Mouse (Mus musculus) gastrocnemius, postnatal 14 days (tissue): ENCODE data around the gene 4930523C07Rik. TPM values are rescaled to one million over a fixed set of nuclear protein-coding genes. Genes with fewer than 3 reads are reported as not detected.

Experiments used
- DNase-seq: peaks from one replicate; pipeline ENCODE4 v3.0.0; 2021; ENCODE audit warnings: mixed read lengths
- intact Hi-C: fragments of 180-260 bp; cut with DNase I; formaldehyde crosslinking; loops from one replicate; pipeline ENCODE4 v1.15.1; 2025; ENCODE audit warnings: low total_unique reads
- total RNA-seq, 2 experiments: library from RNA; stranded (reverse); gene quantifications; 2 replicates each; pipeline ENCODE4 v1.2.3; 2021

4930523C07Rik gene
- total RNA-seq, 2 experiments from 2014 or later: 7.6 to 9.9 TPM

DNA sequence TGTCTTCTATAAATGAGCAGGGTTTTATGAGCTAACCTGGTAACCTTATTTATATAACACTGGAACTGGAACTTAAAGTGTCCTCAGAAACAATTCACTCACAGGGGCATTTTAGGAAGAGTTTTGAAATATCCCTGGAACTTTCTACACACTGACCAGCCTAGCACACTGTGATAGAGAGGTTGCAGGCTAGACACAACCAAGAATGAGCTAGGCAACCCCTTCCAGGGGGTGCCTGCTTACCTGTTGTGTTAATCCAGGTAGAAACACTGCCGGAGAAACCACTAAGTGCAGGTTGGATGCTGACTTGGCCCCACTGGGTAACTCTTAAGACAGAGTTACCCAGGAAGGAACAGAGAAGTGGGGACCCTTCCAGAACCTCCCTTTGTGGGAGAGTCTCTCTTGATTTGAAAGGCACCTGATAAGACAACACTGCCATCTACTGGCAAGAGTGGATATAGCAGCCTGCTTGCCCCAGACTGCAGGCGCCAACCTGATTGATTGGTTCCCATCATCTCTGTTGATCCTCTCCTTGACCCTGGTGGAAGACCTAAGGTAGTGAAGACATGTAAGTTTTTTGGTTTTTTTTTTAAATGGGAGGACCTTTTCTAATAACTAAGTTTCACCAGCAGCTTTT, 36.7 kb downstream of the 4930523C07Rik start:
- DNase-seq: peak; percentile 60
- intact Hi-C loops: loop anchor here (10.0 kb wide), 1 partner anchor 686 kb away; no protein-coding TSS in a partner anchor

DNA sequence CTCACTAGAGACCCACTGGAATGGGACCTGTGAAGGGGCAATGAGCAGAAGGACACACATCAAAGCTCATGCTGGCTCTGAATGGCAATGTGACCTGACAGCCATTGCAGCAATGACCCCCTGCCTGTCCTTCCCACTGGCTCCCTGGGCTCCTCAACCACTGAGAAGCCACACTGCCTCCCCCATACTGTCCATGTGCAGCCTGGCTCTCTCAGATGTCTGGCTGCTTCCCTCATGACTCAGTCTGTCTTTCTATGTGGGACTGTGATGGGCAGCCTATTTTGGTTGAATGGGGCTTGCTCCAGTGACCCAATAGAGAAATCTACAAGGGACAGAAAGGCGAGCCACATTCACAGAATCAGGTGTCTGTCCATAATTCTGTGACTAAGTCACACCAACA, 38.5 kb downstream of the 4930523C07Rik start:
- intact Hi-C loops: loop anchor here (10.0 kb wide), 1 partner anchor 688 kb away; no protein-coding TSS in a partner anchor
- no peak for DNase-seq

DNA sequence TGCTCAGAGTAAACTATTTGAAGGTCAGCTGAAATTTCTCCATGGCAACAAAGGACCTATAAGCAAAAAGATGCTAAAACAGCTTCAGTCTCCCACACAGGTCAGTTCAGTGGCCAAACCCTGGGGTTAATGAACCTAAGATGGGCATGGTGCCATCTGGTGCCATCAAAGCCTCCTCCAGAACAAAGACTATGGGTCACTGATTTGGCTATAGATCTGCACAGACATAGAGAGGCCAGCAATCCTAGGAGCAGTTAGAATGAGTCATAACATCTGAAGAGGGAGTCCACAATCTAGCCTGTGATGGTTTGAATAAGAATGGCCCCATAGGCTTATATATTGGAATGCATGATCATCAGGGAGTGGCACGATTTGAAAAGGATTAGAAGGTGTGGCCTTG, 40.1 kb downstream of the 4930523C07Rik start:
- intact Hi-C loops: loop anchor here (10.0 kb wide), 1 partner anchor 689 kb away; no protein-coding TSS in a partner anchor
- DNase-seq: no peak

DNA sequence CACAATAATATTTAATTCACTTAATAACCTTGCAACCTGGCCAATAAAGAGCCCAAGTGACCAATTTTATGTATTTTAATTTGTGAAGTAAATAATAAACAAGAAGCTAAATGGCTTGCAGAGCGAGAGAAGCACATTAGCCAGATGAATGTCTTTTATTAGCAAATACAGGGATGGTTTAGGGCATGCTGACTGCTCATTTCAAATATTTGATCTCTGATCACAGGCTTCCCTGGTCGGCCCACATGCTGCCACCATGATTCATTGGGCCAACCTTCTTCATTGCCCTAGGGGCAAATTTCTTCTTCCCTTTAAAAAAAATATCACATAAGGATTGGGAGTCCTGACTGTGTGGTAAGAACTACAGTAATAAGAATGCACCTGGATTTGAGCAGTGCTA, 42.5 kb downstream of the 4930523C07Rik start:
- intact Hi-C loops: loop anchor here (10.0 kb wide), 1 partner anchor 692 kb away; no protein-coding TSS in a partner anchor
- no peak for DNase-seq

- intact Hi-C loops: no loop called here
- no peak for DNase-seq
These were observed 55.6 kb downstream of the 4930523C07Rik start for GRCm38 (mm10) chr1:160099659-160100302.

DNA sequence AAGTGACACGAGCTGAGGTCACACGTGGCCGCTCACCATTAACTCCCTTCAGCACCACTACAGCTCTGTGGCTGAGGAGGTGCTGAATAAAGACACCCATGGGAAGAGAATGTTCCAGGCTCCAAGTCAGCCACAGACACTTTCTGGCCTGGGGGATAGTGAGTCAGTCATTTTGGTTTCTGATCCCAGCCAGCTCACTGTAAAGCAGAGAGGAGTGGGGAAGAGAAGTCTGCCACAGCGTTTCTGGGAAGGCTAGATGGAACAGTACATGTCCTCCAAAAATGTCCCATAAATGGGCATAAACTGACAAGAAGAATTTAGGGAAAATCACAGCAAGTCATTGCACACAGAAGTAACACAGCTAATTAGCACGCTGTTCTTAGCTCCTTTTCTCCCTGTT, 56.8 kb downstream of the 4930523C07Rik start:
- DNase-seq: no peak
- intact Hi-C loops: no loop called here

GRCm38 (mm10) chr1:160105426-160105825, 61.2 kb downstream of the 4930523C07Rik start:
- intact Hi-C loops: no loop called here
- DNase-seq: no peak

- intact Hi-C loops: no loop called here
- no peak for DNase-seq
These were observed 64.4 kb downstream of the 4930523C07Rik start for GRCm38 (mm10) chr1:160108604-160109003.

DNA sequence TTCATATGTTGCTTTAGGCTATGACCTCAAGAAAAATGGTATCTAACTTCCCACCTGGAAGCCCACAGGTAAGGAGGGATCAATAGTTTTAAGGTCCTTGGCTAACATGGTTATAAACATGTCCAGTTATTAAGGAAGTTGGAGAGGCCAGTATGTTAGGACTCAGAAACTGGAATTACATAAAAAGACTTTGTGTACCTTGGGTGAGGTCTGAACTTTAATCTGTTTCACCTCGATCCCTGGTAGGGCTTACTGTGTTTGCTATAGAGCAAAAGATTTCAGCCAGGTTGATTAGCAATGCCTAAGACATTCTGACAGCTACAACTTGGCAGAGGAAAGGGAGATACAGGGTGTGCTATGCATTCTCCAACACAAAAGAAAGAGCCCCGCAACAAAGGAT, 79.8 kb downstream of the 4930523C07Rik start:
- intact Hi-C loops: no loop called here
- no peak for DNase-seq

Other genes with a start within 250 kb of the 4930523C07Rik start
- gene Tnn, start 109.2 kb downstream of the 4930523C07Rik start, total RNA-seq: under 1 TPM in 1 of 2 experiments, not detected in 1; 0.04 TPM
- 10 to 100 TPM; 76.2 to 80.1 TPM for gene Mrps14, start 150.8 kb downstream of the 4930523C07Rik start, total RNA-seq
- 10 to 100 TPM; 33.6 to 37.9 TPM for gene Cacybp, start 168.5 kb downstream of the 4930523C07Rik start, total RNA-seq